Mouse (Mus musculus) heart, embryonic 14.5 days (tissue): Measurements from ENCODE around the gene Fam19a1. TPM values are rescaled to one million over a fixed set of nuclear protein-coding genes. Genes with fewer than 3 reads are reported as not detected.
"Not testable (repeated sequence)": the region's sequence is repeated elsewhere in the genome, so short reads cannot be mapped to it uniquely, and the experiment has no call there.

Source experiments
- ATAC-seq: fragments of 200-750 bp; cut with Nextera tagmentation; 2 replicates; pipeline ENCODE4 v1.8.0; 2017; ENCODE audit warnings: low read depth, moderate TSS enrichment; ENCODE audit not compliant: insufficient number of reproducible peaks, insufficient read depth, low FRiP score
- H3K27ac ChIP-seq, 2 experiments: fragments of 200-500 bp in 1 of 2; fragments of 300-500 bp in 1 of 2; sonication (generic) in 1 of 2; replicated peaks in 1 of 2; 2 replicates each; pipeline ENCODE4 v1.5.1; 2012 to 2014; ENCODE audit warnings: low read depth in 2 of 2, low read length in 2 of 2, control low read depth in 1 of 2, mild to moderate bottlenecking in 1 of 2, mixed read lengths in 1 of 2; ENCODE audit not compliant: control insufficient read depth in 1 of 2, insufficient read depth in 1 of 2
- H3K27me3 ChIP-seq: fragments of 300-500 bp; sonication (generic); 2 replicates; pipeline ENCODE4 v1.6.1; 2014; ENCODE audit warnings: mild to moderate bottlenecking, low read length, control low read depth; ENCODE audit not compliant: control insufficient read depth, insufficient read depth
- H3K36me3 ChIP-seq: fragments of 300-500 bp; sonication (generic); 2 replicates; pipeline ENCODE4 v1.6.1; 2014; ENCODE audit warnings: mild to moderate bottlenecking, control low read depth, low read length, mixed read lengths; ENCODE audit not compliant: control insufficient read depth, insufficient read depth
- H3K4me1 ChIP-seq, 2 experiments: fragments of 200-500 bp in 1 of 2; fragments of 300-500 bp in 1 of 2; sonication (generic) in 1 of 2; 2 replicates each; pipeline ENCODE4 v1.6.1; 2012 to 2014; ENCODE audit warnings: low read length in 2 of 2, control low read depth in 1 of 2, mixed read lengths in 1 of 2; ENCODE audit not compliant: control insufficient read depth in 2 of 2, insufficient read depth in 2 of 2
- H3K4me2 ChIP-seq: fragments of 300-500 bp; sonication (generic); 2 replicates; pipeline ENCODE4 v1.6.1; 2014; ENCODE audit warnings: mild to moderate bottlenecking, low read length
- H3K4me3 ChIP-seq, 2 experiments: fragments of 200-500 bp in 1 of 2; fragments of 300-500 bp in 1 of 2; sonication (generic) in 1 of 2; 2 replicates each; pipeline ENCODE4 v1.5.1; 2012 to 2014; ENCODE audit warnings: low read length in 2 of 2, mild to moderate bottlenecking in 2 of 2, control low read depth in 1 of 2, low read depth in 1 of 2, moderate library complexity in 1 of 2; ENCODE audit not compliant: control insufficient read depth in 1 of 2, insufficient read depth in 1 of 2
- H3K9ac ChIP-seq: fragments of 300-500 bp; sonication (generic); 2 replicates; pipeline ENCODE4 v1.6.1; 2014; ENCODE audit warnings: mild to moderate bottlenecking, low read length
- H3K9me3 ChIP-seq: fragments of 300-500 bp; sonication (generic); 2 replicates; pipeline ENCODE4 v1.6.1; 2016; ENCODE audit warnings: low read length, control low read depth; ENCODE audit not compliant: control insufficient read depth
- whole genome bisulfite sequencing: fragments of 180-500 bp; shearing (Covaris S2); extraction: QIAGEN DNeasy Blood & Tissue Kit; methylation state at CpG from one replicate; pipeline ENCODE4 v1.1.7; 2014; 5-methylcytosine and 5-hydroxymethylcytosine counted together
- polyA plus RNA-seq: library from polyadenylated mRNA; unstranded; fragments of >200 nt; fragmentation: Nextera tagmentation; extraction: Ambion mirVana; gene quantifications from 2 replicates; pipeline ENCODE4 v1.2.1, GENCODE M21; 2014

Fam19a1 gene
- polyA plus RNA-seq, 1 experiment from 2014 or later: 0.11 TPM

GRCm38 (mm10) chr6:96178530-96178929 lies 65.6 kb downstream of the Fam19a1 start:
- Histone ChIP-seq H3K27me3 (no peaks in the 10 kb centered on the region), H3K4me3 (no peak overlapping the region), H3K36me3 (no peaks in the 10 kb centered on the region), H3K27ac (no peak overlapping the region), H3K4me2 (no peak overlapping the region), H3K4me1 (no peaks in the 10 kb centered on the region), H3K9ac (no peak overlapping the region), H3K9me3 (no peaks in the 10 kb centered on the region)
- ATAC-seq: no peak

DNA sequence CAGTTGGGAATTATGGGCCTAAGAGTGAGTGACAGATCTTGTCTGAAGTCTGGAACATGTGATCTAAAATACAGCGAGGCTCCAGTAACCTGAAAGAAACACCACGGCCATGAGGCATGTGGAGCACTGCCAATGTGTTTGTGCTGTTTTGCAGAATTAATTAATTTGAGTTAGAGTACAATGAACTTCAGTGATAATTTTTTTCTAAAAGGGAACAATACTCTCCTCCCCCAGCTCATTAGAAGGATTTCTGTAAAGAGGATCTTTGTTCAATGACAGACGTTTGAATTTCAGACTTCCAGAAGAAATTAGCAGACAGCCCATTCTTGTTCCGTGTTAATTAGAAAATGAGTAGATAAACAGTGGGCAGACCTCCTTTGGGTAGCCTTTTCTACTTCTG lies 70.4 kb downstream of the Fam19a1 start:
- no peaks in the 10 kb centered on the region for H3K9me3 ChIP-seq
- 72% methylated on average over 4 of the region's 4 CpGs for WGBS

DNA sequence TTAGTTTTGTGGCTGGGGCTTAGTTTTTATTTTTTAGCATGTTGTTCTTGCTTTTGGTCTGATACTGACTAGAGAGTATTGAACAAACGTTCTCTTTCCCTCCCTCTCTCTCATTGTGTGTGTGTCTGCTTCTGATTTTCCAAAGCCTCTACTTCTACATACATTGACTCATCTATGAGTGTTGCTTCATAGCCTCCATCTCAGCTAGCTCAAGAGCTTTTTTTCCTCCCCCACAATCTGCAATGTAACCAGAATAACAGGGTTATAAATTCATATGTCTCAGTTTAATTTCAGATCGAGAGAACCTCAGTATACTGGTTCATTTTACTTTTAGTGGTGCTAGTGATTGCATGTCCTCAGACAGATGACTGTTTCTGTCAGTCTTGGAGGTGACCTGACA lies 73.6 kb downstream of the Fam19a1 start:
- WGBS: 64% methylated on average over 2 of the region's 2 CpGs
- no peak overlapping the region for H3K4me3 ChIP-seq
- no peak overlapping the region for H3K4me2 ChIP-seq
- no peak overlapping the region for H3K9ac ChIP-seq
- no peaks in the 10 kb centered on the region for H3K27me3 ChIP-seq
- no peaks in the 10 kb centered on the region for H3K4me1 ChIP-seq
- no peaks in the 10 kb centered on the region for H3K36me3 ChIP-seq
- H3K9me3 ChIP-seq: no peaks in the 10 kb centered on the region
- H3K27ac ChIP-seq: no peak overlapping the region
- no peak for ATAC-seq

More for the DNA sequence above, 70.4 kb downstream of the Fam19a1 start:
- Histone ChIP-seq H3K4me2 (no peak overlapping the region), H3K4me1 (no peaks in the 10 kb centered on the region), H3K4me3 (no peak overlapping the region), H3K36me3 (no peaks in the 10 kb centered on the region), H3K9ac (no peak overlapping the region), H3K27ac (no peak overlapping the region), H3K27me3 (no peaks in the 10 kb centered on the region)
- no peak for ATAC-seq

GRCm38 (mm10) chr6:96198991-96199390 lies 86.0 kb downstream of the Fam19a1 start:
- not testable (repeated sequence) for H3K9me3 ChIP-seq, H3K4me1 ChIP-seq, H3K27ac ChIP-seq, ATAC-seq, H3K4me3 ChIP-seq, H3K27me3 ChIP-seq, H3K36me3 ChIP-seq, H3K9ac ChIP-seq, H3K4me2 ChIP-seq
- WGBS: 87% methylated on average over 2 of the region's 2 CpGs

DNA sequence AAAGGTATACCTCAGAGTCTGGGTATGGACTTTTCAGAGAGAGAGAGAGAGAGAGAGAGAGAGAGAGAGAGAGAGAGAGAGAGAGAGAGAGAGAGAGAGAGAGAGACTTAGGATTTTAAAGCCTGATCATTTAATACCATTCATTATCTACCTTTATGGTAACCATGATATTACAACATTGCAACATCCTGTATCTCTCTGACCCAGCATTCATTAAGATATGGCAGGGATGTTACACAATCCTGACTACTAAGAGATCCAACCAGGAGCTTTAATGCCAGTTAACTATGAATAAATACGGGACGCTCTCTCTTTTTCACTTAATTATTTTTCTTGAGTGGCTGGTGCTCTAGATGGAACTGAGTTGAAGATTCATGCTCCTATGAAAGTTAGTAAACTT lies 92.4 kb downstream of the Fam19a1 start:
- 89% methylated on average over 2 of the region's 2 CpGs for WGBS
- H3K4me3 ChIP-seq: no peak overlapping the region
- no peak overlapping the region for H3K4me2 ChIP-seq
- no peaks in the 10 kb centered on the region for H3K9me3 ChIP-seq
- no peaks in the 10 kb centered on the region for H3K36me3 ChIP-seq
- H3K4me1 ChIP-seq: no peaks in the 10 kb centered on the region
- no peak overlapping the region for H3K9ac ChIP-seq
- H3K27ac ChIP-seq: no peak overlapping the region
- H3K27me3 ChIP-seq: no peaks in the 10 kb centered on the region
- no peak for ATAC-seq

- Histone ChIP-seq H3K27ac (no peak overlapping the region), H3K9me3 (no peaks in the 10 kb centered on the region), H3K9ac (no peak overlapping the region), H3K27me3 (no peaks in the 10 kb centered on the region), H3K4me2 (no peak overlapping the region), H3K36me3 (no peaks in the 10 kb centered on the region), H3K4me3 (no peak overlapping the region), H3K4me1 (no peaks in the 10 kb centered on the region)
- no peak for ATAC-seq
Measured at GRCm38 (mm10) chr6:96234806-96235205, 121.9 kb downstream of the Fam19a1 start.

- no peaks in the 10 kb centered on the region for H3K36me3 ChIP-seq
- 67% methylated on average over 3 of the region's 3 CpGs for WGBS
- no peak for ATAC-seq
- no peak overlapping the region for H3K27ac ChIP-seq
- H3K9ac ChIP-seq: no peak overlapping the region
- H3K27me3 ChIP-seq: no peaks in the 10 kb centered on the region
- no peak overlapping the region for H3K4me2 ChIP-seq
- no peak overlapping the region for H3K4me3 ChIP-seq
- H3K9me3 ChIP-seq: no peaks in the 10 kb centered on the region
- H3K4me1 ChIP-seq: no peaks in the 10 kb centered on the region
Measured at GRCm38 (mm10) chr6:96244320-96244719, 131.4 kb downstream of the Fam19a1 start.

- WGBS: 48% methylated on average over 3 of the region's 3 CpGs
- no peak overlapping the region for H3K4me3 ChIP-seq
- H3K36me3 ChIP-seq: no peaks in the 10 kb centered on the region
- H3K9ac ChIP-seq: no peak overlapping the region
- no peak overlapping the region for H3K4me2 ChIP-seq
- no peak for ATAC-seq
- no peaks in the 10 kb centered on the region for H3K27me3 ChIP-seq
- no peaks in the 10 kb centered on the region for H3K9me3 ChIP-seq
- H3K4me1 ChIP-seq: no peaks in the 10 kb centered on the region
- H3K27ac ChIP-seq: no peak overlapping the region
Measured at GRCm38 (mm10) chr6:96252001-96252400, 139.0 kb downstream of the Fam19a1 start.
